Mouse (Mus musculus) cortical plate, adult 2 months (tissue): ENCODE measurements around the gene Pcx.

Experiments
- CTCF ChIP-seq: fragments of 200-500 bp; IDR thresholded peaks from 2 replicates; pipeline ENCODE4 v1.5.1; 2011; ENCODE audit warnings: mild to moderate bottlenecking, control low read depth, low read length; ENCODE audit not compliant: insufficient read depth; ENCODE audit errors: extremely low read depth
- POLR2A ChIP-seq: fragments of 200-500 bp; IDR thresholded peaks from 2 replicates; pipeline ENCODE4 v1.6.1; 2011; ENCODE audit warnings: mild to moderate bottlenecking, low read length, control low read depth; ENCODE audit not compliant: insufficient read depth; ENCODE audit errors: extremely low read depth

GRCm38 (mm10) chr19:4572467-4572866, 62.2 kb downstream of the Pcx start:
- TF ChIP-seq POLR2A (no peak), CTCF (no peak)
